Mouse (Mus musculus): ENCODE results near the gene Hddc3. TPM values are rescaled to one million over a fixed set of nuclear protein-coding genes. Genes with fewer than 3 reads are reported as not detected.
A peak's percentile ranks its signal among the peaks of the same experiment; 100 is the strongest.

The Hddc3 gene
- polyA plus RNA-seq, 1 experiment from 2014 or later: 16.1 TPM

DNA sequence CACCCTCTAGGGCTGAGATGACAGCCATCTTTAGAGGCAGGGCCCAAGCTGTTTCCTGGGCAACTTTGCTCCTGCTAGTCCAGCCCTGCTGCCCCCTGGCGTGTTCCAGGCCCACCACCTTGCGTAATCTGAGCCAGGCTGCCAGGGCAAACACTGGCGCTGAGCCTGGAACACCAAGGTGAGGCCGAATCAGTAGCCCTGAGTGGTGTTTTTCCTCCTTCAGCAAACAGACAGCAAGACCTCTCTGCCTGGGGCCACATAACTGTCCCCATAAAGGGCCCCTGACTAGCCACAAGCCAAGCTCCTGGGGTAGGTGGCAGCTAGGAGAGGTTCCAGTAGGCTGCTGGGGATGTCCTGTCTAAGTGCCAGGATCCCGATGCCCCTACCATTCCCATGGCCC, 57.2 kb downstream of the Hddc3 start:
- Histone ChIP-seq H3K9me3 (replicated peaks) (no peaks in the 10 kb centered on the region), H3K9ac (peak overlapping the region; percentile 98; the same call in 1 of the 2 replicates), H3K4me1 (replicated peaks) (peaks cover 54% of the 10 kb centered on the region), H3K36me3 (peaks cover 19% of the 10 kb centered on the region), H3K4me3 (peak overlapping the region; percentile 94), H3K27ac (peak overlapping the region; percentile 94), H3K4me2 (peak overlapping the region; percentile 72), H3K27me3 (no peaks in the 10 kb centered on the region)
- WGBS: 49% methylated on average over 5 of the region's 5 CpGs
- no peak for ATAC-seq (replicated peaks; ENCODE audit: insufficient number of reproducible peaks, insufficient read depth, low FRiP score, low read depth)

Other genes starting within 250 kb of the Hddc3 start
- gene Idh2, start 227.7 kb upstream of the Hddc3 start, polyA plus RNA-seq (2015; fragmentation: Nextera tagmentation; extraction: Ambion mirVana): 2,234 and 2,284 TPM in 2 replicates
- gene Sema4b, start 156.3 kb upstream of the Hddc3 start, polyA plus RNA-seq (2015; fragmentation: Nextera tagmentation; extraction: Ambion mirVana): 12.4 and 14.0 TPM in 2 replicates
- 48.7 and 65.4 TPM in 2 replicates for gene Cib1, start 110.3 kb upstream of the Hddc3 start, polyA plus RNA-seq (2015; fragmentation: Nextera tagmentation; extraction: Ambion mirVana)
- 2.7 and 3.8 TPM in 2 replicates for gene Gdpgp1, start 110.2 kb upstream of the Hddc3 start, polyA plus RNA-seq (2015; fragmentation: Nextera tagmentation; extraction: Ambion mirVana)
- gene Ttll13, start 96.7 kb upstream of the Hddc3 start, polyA plus RNA-seq (2015; fragmentation: Nextera tagmentation; extraction: Ambion mirVana): 0.63 and 1.2 TPM in 2 replicates
- gene Ngrn, start 81.9 kb upstream of the Hddc3 start, polyA plus RNA-seq (2015; fragmentation: Nextera tagmentation; extraction: Ambion mirVana): 36.3 and 39.5 TPM in 2 replicates
- 8.1 and 12.1 TPM in 2 replicates for gene Vps33b, start 73.5 kb upstream of the Hddc3 start, polyA plus RNA-seq (2015; fragmentation: Nextera tagmentation; extraction: Ambion mirVana)
- 125 and 145 TPM in 2 replicates for gene Prc1, start 48.7 kb upstream of the Hddc3 start, polyA plus RNA-seq (2015; fragmentation: Nextera tagmentation; extraction: Ambion mirVana)
- 7.9 and 9.0 TPM in 2 replicates for gene Rccd1, start 18.6 kb upstream of the Hddc3 start, polyA plus RNA-seq (2015; fragmentation: Nextera tagmentation; extraction: Ambion mirVana)
- 16.6 and 21.5 TPM in 2 replicates for gene Unc45a, start 2.1 kb upstream of the Hddc3 start, polyA plus RNA-seq (2015; fragmentation: Nextera tagmentation; extraction: Ambion mirVana)
- 15.1 and 21.1 TPM in 2 replicates for gene Man2a2, start 28.3 kb downstream of the Hddc3 start, polyA plus RNA-seq (2015; fragmentation: Nextera tagmentation; extraction: Ambion mirVana)
- gene Fes, start 44.8 kb downstream of the Hddc3 start, polyA plus RNA-seq (2015; fragmentation: Nextera tagmentation; extraction: Ambion mirVana): 10.9 and 14.4 TPM in 2 replicates
- gene Furin, start 62.3 kb downstream of the Hddc3 start, polyA plus RNA-seq (2015; fragmentation: Nextera tagmentation; extraction: Ambion mirVana): 16.0 and 18.2 TPM in 2 replicates
- gene Blm, start 192.0 kb downstream of the Hddc3 start, polyA plus RNA-seq (2015; fragmentation: Nextera tagmentation; extraction: Ambion mirVana): 13.0 and 15.3 TPM in 2 replicates

Measured in heart, embryonic 15.5 days (tissue).